Mouse (Mus musculus) retina, adult 2 months (tissue): ENCODE measurements at regions not wholly inside any gene's neighbourhood (a gene's known extent, or its start where the extent isn't known, plus 50 kb on each side); places are given as distances from the start of the nearest gene placed in this dataset.

Experiments used
- DNase-seq: peaks from one replicate; pipeline ENCODE4 v3.0.0-alpha.2; 2012; ENCODE audit warnings: low read depth, low spot score

DNA sequence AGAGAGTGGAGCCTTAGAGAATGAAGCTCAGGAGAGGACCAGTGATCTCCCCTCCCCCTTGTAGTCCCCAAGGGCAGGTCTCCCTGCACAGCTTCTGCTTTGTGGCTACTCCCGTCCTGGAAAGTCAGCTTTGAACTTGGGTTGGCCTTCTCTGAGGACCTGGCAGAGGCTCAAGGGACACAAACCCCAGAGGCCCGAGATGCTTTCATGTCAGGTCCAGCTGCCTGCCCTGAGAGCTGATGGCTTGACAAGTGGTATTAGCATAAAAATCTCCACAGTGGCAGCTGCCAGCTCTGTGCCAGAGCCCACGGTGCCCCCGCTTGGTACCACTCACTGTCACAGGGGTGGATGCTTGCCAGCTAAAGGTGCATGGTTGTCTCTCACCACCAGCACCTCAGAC lies 173.8 kb upstream of the Gm4791 start:
- DNase-seq: no peak

DNA sequence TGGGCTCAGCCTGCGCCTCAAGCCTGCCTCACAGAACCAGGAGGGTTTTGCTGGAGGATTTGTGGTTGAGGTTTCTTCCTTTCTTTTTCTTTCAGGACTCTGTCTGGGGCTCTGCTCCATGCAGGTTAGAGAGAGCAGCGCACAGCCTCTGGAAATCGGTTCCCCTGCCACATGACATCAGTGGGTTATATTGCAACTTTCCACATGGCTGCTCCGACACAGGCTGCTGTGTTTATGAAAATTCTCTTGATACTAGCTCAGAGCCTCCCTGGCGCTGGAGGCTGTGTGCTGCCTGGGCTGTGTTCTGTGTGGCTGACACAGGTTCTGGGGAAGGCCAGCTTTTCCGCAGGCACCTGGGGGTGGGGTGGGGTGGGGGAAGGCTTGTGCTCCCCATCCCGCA lies 178.7 kb upstream of the Gm4791 start:
- no peak for DNase-seq

GRCm38 (mm10) chr9:46819376-46819775 lies 179.2 kb upstream of the Gm4791 start:
- no peak for DNase-seq

DNA sequence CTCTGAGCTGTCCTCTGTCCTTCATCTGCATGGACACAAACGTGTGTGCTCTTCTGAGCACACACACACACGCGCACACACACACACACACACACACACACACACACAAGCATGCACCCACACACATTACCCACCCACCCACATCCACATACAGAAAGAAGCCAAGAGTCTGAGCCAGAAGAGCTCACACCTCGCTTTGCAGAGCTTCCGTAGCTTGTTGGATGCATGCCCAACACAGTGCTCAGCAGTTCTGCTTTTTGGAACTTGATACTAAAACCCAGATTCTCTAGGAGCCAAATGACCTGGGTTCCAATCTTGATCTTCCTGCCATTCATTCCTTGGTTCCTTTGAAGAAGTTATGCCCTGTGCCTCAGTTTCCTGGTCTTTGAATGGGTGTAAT lies 182.4 kb upstream of the Gm4791 start:
- no peak for DNase-seq

GRCm38 (mm10) chr9:46814478-46815241 lies 183.9 kb upstream of the Gm4791 start:
- DNase-seq: peak; percentile 28

DNA sequence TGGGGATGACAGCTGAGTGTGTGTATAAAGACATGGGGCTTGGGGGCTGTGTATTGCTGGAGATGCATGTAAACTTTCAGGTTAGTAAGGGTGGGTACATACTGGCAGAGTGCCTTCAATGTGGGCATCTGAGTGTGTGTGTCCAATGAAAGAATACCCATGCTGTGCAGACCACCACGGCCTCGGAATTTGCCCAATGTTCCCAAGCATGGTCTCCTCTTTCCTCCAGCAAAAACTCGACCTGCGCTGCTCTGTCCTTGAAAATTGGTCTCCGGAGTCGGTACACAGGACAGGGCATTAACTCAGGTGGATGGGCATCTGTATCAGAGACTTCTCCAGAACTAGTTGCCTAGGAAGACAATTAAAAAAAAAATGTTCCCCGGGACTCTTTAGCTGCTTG lies 188.3 kb upstream of the Gm4791 start:
- DNase-seq: no peak

DNA sequence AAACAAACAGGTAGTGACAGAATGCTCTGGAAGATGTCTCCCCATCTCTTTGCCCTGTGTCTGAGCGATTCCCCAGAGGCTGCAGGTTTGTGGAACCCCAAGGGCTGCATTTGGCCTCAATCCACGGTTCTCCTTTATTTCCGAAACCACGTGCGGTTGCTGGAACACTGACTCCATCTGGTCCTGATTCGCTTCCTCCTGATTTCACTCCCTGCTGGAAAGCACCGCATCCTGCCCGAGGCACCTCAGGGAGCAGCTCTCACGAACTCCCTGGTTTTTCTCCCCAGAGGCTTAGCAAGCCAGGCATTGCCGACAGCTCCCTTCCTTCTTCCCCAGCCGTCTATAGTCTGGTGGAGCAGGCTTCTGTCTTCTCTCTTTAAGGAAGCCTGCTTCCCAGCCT lies 203.1 kb upstream of the Gm4791 start:
- DNase-seq: no peak

DNA sequence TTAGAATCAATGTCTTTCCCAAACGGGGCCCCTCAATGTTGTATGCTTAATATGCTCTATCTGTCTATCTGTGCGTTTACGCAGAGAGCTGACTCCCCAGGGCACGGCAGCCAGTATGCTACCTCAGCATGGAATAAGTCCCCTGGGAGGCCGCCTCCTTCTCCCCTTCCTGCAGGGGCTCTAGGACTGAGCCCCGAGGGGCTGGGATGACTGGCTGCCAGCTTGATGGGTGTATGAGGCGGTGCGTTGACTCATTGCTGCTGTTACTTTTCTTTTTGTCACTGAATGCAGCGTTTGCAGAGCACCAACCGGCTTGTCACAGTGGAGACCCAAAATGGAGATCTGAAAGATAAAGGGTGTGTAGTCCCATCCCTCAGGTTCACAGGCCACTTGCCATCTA lies 209.5 kb upstream of the Gm4791 start:
- no peak for DNase-seq

GRCm38 (mm10) chr9:46788456-46788855 lies 210.1 kb upstream of the Gm4791 start:
- DNase-seq: no peak

DNA sequence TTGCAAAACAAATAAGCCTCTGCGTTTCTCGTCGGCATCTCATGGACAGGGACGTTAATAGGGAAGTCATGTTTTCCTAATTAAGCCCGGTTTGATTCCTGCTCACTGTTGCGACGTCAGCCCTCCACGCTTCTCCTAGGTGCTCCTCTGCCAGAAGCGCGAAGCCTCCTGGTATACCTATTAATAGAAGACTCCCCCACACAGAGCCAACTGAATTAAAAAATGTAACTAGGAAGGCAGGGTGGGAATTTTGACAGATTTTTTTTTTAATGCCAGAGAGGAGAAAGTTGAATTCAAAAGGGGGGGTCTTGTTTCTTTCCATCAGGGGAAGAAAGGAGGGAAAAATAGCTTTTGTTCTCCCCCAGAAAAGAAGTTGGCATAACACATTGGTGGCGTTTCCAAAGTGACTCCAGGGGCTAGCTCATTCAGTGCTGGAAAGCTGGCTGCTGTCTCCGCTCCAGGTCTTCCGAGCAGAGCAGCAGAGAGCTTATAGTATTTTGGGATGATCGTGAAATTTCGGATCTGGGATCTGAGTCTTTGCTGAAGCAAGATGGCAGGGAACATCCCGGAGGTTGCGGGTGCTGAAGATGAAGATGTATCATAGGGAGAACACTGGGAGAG lies 214.1 kb upstream of the Gm4791 start:
- no peak for DNase-seq

DNA sequence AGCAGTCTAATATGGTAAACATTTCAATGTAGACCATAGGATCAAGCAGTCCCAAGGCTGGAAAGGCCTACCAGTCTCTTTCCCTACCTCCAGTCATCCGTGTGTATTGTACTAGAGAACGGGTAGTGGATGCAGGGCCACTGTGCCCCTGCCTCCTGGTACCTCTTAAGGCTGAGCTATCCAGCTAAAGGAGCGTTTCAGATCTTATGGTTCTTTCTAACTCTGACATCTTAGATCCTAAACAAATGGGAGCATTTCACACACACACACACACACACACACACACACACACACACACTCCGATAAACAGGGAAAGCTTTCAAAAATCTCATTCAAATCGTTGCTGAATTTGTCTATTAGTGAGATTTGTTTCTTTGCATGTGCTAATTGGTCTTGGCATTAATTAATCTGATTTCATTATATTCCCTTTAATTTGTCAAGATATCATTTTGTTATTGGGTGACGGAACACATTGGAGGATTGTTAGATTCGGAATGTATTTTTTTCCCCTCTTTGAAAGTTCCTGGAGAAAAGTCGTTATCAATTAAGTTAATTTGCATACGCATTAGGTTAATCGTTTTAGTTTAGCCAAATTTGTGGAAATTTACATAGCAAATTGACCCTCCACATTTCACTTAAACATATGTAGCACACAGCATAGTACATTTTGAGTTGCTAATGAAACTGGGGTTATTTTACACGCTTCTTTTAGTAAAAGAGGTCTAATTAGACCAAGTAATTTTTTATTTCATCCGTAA lies 214.8 kb upstream of the Gm4791 start:
- no peak for DNase-seq

DNA sequence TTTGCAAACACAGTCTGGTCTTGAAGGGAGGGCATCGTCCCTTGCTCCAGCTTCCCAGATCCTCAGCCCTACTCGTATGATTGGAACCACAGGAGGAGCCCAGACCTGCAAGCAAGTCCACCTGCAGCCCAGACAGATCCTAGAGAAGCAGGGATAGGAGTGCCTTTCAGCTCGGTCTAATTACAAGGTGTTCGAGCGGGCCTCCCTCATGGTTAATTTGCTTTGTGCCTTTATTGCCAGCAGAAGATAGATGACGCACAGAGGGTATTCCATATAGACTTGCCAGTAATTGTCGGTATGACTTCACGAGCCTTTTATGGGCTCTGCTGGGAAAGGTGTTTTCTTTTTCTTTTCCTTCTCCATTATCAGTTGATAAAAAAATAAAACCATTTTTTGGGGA lies 216.9 kb upstream of the Gm4791 start:
- no peak for DNase-seq

- no peak for DNase-seq
Measured at GRCm38 (mm10) chr9:46778769-46779168, 219.8 kb upstream of the Gm4791 start.

DNA sequence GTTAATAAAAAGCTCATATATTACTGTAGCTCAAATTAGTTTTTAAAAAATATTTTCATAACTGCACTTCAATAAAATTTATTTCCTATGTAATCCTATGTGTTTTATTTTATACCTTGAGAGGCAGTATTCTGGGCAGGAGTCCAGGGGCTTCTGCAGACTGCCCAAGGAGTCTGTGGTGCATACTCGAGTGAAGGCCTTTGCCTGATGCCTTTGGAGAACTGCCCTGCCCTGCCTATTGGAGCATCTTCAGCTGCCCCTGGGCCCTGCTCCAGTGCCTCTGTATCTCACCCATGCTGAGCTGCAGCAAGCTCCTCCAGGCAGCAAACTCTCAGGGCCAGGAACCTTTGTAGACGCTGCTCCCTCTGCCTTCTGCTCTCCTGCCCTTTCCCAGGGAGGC lies 223.7 kb upstream of the Gm4791 start:
- no peak for DNase-seq

GRCm38 (mm10) chr9:46760247-46760646 lies 238.3 kb upstream of the Gm4791 start:
- DNase-seq: no peak

- DNase-seq: no peak
Measured at GRCm38 (mm10) chr9:46757005-46757672, 241.4 kb upstream of the Gm4791 start.

- DNase-seq: no peak
Measured at GRCm38 (mm10) chr9:46751981-46752380, 246.6 kb upstream of the Gm4791 start.

DNA sequence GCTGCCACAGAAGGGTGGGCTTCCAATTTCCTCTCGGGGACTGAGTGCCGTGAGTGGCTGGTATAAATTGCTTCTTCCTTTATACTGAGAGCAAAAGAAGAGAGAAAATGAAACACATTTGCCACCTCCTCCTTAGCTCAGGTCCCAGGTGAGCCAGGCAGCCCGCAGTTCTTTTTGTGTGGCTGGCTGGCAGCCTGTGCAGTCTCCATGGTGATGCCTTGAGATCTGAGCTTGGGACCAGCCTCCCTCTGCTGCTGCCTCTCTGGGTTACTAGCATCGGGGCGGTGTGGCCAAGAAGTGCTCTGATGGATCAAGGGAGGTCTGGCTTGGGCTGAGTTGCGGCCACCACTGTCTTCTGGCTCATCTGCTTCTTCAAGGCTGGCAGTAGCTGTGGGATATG lies 249.1 kb upstream of the Gm4791 start:
- DNase-seq: no peak

DNA sequence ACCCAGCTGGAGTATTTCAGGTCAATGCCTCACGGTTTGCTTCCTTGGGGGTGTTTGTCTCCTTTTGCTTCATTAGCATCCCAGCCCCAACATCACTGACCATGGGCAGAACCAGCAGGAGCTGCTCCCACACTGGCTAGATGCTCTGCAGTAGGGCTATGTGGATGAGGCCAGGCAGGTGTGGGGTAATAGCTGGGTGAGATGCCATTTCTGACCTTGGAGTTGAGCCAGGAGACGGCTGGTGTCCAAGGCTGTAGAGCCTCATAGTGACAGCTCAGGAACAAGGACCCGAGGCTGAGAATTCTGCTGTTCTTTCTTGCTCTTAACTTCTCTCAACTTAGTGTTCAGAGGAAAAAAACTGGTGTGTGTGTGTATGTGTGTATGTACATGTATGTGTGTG lies 252.3 kb upstream of the Gm4791 start:
- DNase-seq: no peak

DNA sequence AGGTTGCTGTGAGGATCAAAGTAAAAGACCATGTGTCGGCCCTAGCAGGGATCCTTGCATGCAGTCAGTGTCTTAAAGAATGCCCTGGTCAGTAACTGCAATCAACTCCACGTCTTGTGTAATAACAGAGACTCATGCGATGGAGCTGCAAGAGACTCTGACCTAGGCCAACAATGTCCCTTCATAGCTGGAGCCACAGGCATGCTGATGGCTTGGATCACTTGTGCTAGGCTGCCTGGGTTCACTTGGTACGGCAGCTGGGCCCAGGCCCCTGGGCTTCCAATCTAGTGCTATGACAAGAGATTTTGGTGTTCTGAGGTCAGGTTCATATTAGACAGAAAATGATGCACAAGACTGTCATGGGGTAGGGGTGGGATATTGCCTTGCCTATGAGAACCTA lies 258.0 kb upstream of the Gm4791 start:
- DNase-seq: no peak

- no peak for DNase-seq
Measured at GRCm38 (mm10) chr9:46739341-46739740, 259.2 kb upstream of the Gm4791 start.

DNA sequence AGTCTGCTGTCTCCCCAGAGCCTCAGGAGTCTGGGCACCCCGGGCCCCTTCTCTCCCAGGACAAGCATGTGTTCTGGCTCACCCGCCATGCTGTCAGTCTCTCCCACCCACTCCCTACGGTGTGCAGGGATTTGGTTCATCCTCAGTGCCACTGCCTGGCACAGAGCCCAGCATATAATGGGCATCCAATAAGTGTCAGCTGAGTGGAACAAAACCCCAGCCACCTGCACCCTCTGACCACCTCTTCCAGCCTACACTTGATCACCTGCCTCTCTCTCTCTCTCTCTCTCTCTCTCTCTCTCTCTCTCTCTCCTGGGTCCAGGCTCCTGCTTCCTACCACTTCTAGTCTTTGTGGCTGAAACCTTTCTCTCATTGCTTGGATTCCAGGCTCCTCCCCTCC lies 259.9 kb upstream of the Gm4791 start:
- no peak for DNase-seq
